Mouse (Mus musculus) C2C12 (cell line): ENCODE measurements around the gene Tnnc1.

ENCODE experiments used
- CEBPB ChIP-seq: IDR thresholded peaks from one replicate; pipeline ENCODE4 v1.6.1; 2011; ENCODE audit warnings: low read depth, mild to moderate bottlenecking, control low read depth, moderate library complexity
- CTCF ChIP-seq: IDR thresholded peaks from one replicate; pipeline ENCODE4 v1.5.1; 2011; ENCODE audit not compliant: control insufficient read depth, insufficient read depth, insufficient read length
- USF1 ChIP-seq: IDR thresholded peaks from one replicate; pipeline ENCODE4 v1.6.1; 2011; ENCODE audit warnings: low read depth, mild to moderate bottlenecking, control low read depth, moderate library complexity

DNA sequence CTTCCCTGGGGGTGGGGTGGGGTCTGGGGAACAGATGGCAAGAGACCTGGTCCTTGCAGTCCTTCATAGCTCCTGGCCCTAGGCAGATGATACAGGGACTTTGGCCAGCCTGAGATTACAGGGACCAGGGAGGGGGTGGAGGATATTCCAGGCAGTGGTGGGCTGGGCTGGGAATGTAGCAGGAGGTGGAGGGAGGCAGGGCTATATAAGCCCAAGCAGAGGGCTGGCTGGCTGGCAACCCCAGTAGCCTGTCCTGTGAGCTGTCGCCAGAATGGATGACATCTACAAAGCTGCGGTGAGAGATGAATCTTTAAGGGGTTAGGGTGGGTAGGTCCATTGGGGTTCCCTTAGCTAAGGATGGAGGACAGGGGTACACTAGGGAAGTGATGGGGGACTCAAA lies at the start of gene Tnnc1:
- TF ChIP-seq USF1 (no peak), CTCF (no peak), CEBPB (no peak)
